Mouse (Mus musculus) liver, embryonic 14.5 days (tissue): ENCODE measurements around the gene Ppp1r14a.
A peak's percentile ranks its signal among the peaks of the same experiment; 100 is the strongest.

Experiments used
- CTCF ChIP-seq: IDR thresholded peaks from 2 replicates; pipeline ENCODE4 v1.5.1; 2016; ENCODE audit warnings: antibody characterized with exemption, low read depth, control low read depth
- EP300 ChIP-seq: IDR thresholded peaks from 2 replicates; pipeline ENCODE4 v1.6.1; 2016; ENCODE audit warnings: antibody characterized with exemption, low read depth

DNA sequence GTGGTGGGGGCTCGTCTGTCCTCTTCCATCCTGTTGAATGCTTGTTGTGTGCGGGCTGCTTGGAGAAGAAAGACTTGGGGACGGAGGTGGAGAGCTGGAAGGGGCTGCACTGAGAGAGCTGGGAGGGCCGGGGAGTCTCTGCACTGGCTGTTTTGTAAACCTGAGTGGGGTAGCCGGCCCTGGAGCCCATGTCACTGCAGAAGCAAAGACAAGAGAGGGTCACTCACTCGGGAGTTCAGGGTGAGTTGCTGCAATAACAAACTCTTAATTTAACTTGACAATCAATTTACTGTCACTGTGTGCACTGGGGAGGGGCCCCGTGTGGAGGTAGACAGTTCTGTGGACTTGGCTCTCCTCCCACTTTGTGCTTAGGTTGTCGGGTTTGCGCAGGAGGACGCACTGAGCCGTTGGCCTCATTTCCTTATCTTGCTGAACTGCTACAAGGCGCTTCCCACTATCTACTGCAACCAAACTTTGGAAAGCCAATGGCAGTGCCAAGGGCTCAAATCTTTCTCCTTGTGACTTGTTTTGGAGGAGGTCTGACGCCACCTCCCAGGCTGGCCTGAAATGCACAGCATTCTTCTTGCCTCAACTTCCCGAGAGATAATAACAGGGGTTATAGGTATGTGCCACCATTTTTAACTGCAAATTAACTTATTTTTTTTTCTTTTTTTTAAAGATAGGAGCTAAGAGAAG, 50.0 kb downstream of the Ppp1r14a start:
- TF ChIP-seq CTCF: no peak
- peak; percentile 95 for TF ChIP-seq EP300
